Mouse (Mus musculus) E14TG2a.4 (cell line): ENCODE results near the gene Slc38a3.

ENCODE experiments used
- CTCF ChIP-seq: conservative IDR thresholded peaks from 2 replicates; pipeline ENCODE4 v1.5.1; 2014; ENCODE audit warnings: low read length
- NANOG ChIP-seq: IDR thresholded peaks from 2 replicates; pipeline ENCODE4 v1.6.1; 2014; ENCODE audit warnings: borderline replicate concordance, low read length, mixed read lengths
- POU5F1 ChIP-seq: IDR thresholded peaks from 2 replicates; pipeline ENCODE4 v1.6.1; 2014; ENCODE audit warnings: low read length, borderline replicate concordance

DNA sequence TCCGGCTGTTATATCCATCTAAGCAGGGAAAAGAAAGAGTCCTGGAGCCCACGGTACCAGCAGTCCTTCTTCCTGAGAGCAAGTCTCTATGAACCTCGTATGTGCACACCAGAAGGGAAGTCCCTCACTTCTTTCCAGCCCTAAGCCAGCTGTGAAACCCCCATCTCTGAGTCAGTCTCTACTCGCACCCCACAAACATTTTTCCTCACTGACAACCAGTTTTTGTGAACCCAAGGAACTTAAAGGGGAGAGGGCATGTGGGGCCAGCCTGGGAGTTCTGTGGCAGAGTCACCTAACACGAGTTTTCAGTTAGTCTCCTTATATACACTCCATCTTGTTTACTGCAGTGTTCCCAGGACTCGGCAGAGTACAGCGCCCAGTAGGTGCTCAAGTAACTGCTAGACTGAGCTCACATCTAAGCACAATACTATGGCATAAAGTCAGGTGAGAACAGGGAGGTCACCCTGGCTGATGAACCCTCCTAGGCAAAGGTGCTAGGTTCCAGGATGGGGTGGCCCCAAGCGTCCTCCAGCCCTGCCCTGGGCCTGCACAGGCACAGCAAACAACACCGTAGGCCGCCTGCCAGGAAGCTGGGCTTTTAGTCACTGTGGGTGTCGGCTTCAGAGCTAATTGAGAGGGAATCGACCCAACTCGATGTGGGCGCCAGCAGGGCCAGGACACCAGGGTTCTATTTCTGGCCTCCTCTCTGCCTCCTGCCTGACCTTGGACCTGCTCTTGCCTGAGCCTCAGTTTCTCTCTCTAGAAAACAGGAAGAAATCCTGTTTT, 34.2 kb upstream of the Slc38a3 start:
- TF ChIP-seq CTCF (no peak), NANOG (no peak), POU5F1 (no peak)
